Mouse (Mus musculus): ENCODE data around the gene Map1b.

DNA sequence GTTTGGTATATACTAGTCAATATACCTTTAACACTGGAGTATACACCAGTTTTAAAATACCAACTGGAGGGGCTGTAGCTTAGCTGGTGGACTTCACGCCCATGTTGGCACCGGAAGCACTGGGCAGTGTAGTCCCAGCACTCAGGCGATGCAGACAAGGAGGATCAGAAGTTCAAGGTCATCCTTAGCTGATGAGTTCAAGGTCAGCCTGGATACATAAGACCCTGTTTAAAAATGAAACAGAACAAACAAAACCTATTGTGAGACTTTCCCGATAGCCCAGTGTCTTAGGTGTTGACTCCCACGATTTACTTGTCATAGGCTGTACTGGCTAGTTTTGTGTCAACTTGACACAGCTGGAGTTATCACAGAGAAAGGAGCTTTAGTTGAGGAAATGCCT lies 1.5 kb upstream of the Map1b start:
- TF ChIP-seq CTCF (IDR thresholded peaks at IDR 0.05; ENCODE audit: borderline replicate concordance, insufficient read depth, low read length) (no peak), POLR2A (IDR thresholded peaks at IDR 0.05; ENCODE audit: low read depth, low read length) (no peak)

Data from embryonic fibroblast, embryonic 13.5 days (primary cell).